Mouse (Mus musculus) layer of hippocampus, adult 8-10 months (tissue): ENCODE results near the gene Crx. TPM values are rescaled to one million over a fixed set of nuclear protein-coding genes. Genes with fewer than 3 reads are reported as not detected.

Source experiments
- DNase-seq, 2 experiments: peaks; one replicate each; pipeline ENCODE4 v3.0.0; 2022; ENCODE audit warnings: low spot score in 2 of 2
- total RNA-seq, 4 experiments: library from RNA; stranded (reverse); gene quantifications; 2 replicates each; pipeline ENCODE4 v1.2.4; 2022

Gene Crx
- total RNA-seq, 4 experiments from 2014 or later: not detected

DNA sequence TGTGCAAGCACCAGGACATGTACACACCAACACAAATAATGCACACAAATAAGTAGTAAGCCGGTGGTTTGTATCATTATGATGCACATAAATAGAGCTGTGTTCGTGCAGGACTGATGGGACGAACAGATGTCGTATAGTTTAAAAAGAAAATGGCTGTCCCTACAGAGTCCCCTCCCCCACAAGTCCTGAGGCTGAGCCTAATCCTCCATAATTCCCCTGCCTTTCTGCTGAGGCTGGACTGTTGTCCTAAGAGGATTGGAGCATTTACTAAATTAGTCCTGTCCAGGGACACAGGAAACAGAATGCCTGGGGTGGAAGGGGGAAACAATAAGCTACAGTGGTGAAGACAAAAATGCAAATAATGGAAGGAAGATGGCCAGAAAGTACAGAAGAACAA, 15.7 kb downstream of the Crx start:
- no peak for DNase-seq

GRCm38 (mm10) chr7:15859657-15860056, 20.1 kb downstream of the Crx start:
- DNase-seq: no peak

DNA sequence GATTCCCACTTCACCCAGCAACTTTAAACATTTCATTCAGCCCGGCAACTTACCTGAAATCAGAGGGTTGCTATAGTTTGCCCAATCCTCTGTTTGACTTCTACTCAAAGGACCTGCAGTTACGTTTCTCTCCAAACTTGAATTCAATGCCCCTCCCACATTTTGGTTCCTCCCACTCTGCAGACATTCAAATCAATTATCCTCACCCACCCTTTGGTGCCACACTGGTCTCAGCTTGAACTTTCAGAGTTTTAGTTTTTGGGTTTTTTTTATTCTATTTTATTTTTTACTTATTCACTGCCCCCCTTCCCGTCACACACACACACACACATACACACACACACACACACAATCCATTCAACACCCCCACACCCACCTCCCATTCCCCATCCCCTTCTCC, 40.2 kb downstream of the Crx start, which contains the start of gene Obox6:
Gene Obox6, minus strand, starts transcription at position 101 of the 400 bp plus-strand sequence.
- no peak for DNase-seq

Other genes starting within 250 kb of the Crx start
- not detected for gene Obox3, start 240.1 kb downstream of the Crx start, total RNA-seq
- gene Obox5, start 129.8 kb downstream of the Crx start, total RNA-seq: not detected
- not detected for gene Obox6, start 40.3 kb downstream of the Crx start, total RNA-seq
- under 1 TPM in 1 of 4 experiments, not detected in 3; 0.23 TPM for gene Crxos, start 2.6 kb upstream of the Crx start, total RNA-seq
- gene Selenow, start 42.4 kb upstream of the Crx start, total RNA-seq: 1,000 to 10,000 TPM; 1,057 to 1,355 (median 1,220) TPM
- 100 to 1,000 TPM; 103 to 147 (median 122) TPM for gene Nop53, start 66.1 kb upstream of the Crx start, total RNA-seq
- gene Ehd2, start 87.6 kb upstream of the Crx start, total RNA-seq: 10 to 100 TPM in 1 of 4 experiments, 1 to 10 TPM in 3; 6.3 to 10.3 (median 8.7) TPM
- gene Bicra, start 168.0 kb upstream of the Crx start, total RNA-seq: 10 to 100 TPM; 15.4 to 20.0 (median 17.2) TPM
- gene Zfp541, start 181.8 kb upstream of the Crx start, total RNA-seq: under 1 TPM; 0.67 to 0.98 (median 0.84) TPM
- gene Napa, start 218.5 kb upstream of the Crx start, total RNA-seq: 100 to 1,000 TPM; 289 to 306 (median 297) TPM
- 10 to 100 TPM; 35.4 to 47.0 (median 41.5) TPM for gene Kptn, start 239.9 kb upstream of the Crx start, total RNA-seq
- 100 to 1,000 TPM; 237 to 262 (median 255) TPM for gene Slc8a2, start 249.9 kb upstream of the Crx start, total RNA-seq